Comparison of ENCODE assay signal across 32 mouse cellular contexts in the genomic region with DNA sequence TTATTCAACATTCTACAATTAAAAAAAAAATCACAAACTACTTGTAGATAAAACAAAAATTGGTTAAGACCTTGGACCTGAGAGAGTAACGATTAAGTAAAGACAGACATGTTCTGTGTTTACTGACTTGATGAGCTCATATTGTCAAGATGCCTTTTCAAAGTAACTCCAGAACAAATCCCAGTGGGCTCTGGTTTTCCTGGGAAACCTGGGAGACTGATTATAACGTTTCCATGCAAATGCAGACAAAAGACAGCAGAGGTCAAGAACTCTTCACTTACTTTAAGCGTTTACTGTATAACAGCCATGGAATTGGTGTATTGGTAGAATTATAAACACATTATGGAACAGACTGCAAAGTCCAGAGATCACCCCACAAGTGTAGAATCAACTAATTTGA.
"Had no signal": no experiment of that assay in that cellular context is flagged by ENCODE, and none has a peak within 500 bp of the region (broad histone marks: within the 10 kb centered on the region; RNA-seq: fewer than 3 reads in every experiment).

No protein-coding gene starts in this region.

- H3K4me1 ChIP-seq: limb, embryonic 12.5 days; limb, embryonic 15.5 days; lung, embryonic 15.5 days; megakaryocyte, embryonic 14.5 days; midbrain, embryonic 12.5 days; midbrain, embryonic 13.5 days; midbrain, embryonic 15.5 days; neural tube, embryonic 12.5 days had no signal

- H3K36me3 ChIP-seq: limb, embryonic 12.5 days; limb, embryonic 13.5 days; liver, embryonic 15.5 days; lung, embryonic 15.5 days; midbrain, embryonic 15.5 days; neural tube, embryonic 12.5 days had no signal

- ATAC-seq: liver, embryonic 12.5 days; liver, postnatal 0 days; lung, postnatal 0 days; midbrain, embryonic 13.5 days; midbrain, embryonic 15.5 days; midbrain, embryonic 16.5 days had no signal

- H3K4me2 ChIP-seq: limb, embryonic 12.5 days; limb, embryonic 13.5 days; limb, embryonic 15.5 days; liver, embryonic 11.5 days; liver, embryonic 12.5 days; liver, embryonic 13.5 days; liver, embryonic 15.5 days; lung, embryonic 14.5 days; lung, embryonic 15.5 days; midbrain, embryonic 11.5 days; midbrain, embryonic 12.5 days; midbrain, embryonic 13.5 days; midbrain, embryonic 15.5 days; neural tube, embryonic 12.5 days had no signal

- H3K4me3 ChIP-seq: limb, embryonic 10.5 days; limb, embryonic 12.5 days; limb, embryonic 13.5 days; limb, embryonic 15.5 days; liver, embryonic 12.5 days; liver, embryonic 13.5 days; liver, embryonic 15.5 days; lung, embryonic 15.5 days; megakaryocyte, embryonic 14.5 days; midbrain, embryonic 10.5 days; midbrain, embryonic 12.5 days; midbrain, embryonic 13.5 days; midbrain, embryonic 15.5 days; myocyte; neural tube, embryonic 12.5 days had no signal

- DNase-seq: left cerebral cortex, postnatal 4 days; liver; liver, embryonic 13.5 days; liver, postnatal 0 days; lung, adult 18-20 months; lung, adult 2 months; lung, embryonic 14.5 days; lung, postnatal 10 days; lung, postnatal 14 days; lung, postnatal 36 days; lung, postnatal 4 days; midbrain, embryonic 14.5 days had no signal

- H3K27me3 ChIP-seq: limb, embryonic 12.5 days; limb, embryonic 13.5 days; limb, embryonic 15.5 days; liver, embryonic 12.5 days; liver, embryonic 13.5 days; liver, embryonic 15.5 days; lung, embryonic 15.5 days; megakaryocyte, embryonic 14.5 days; midbrain, embryonic 12.5 days; midbrain, embryonic 13.5 days; midbrain, embryonic 15.5 days; neural tube, embryonic 12.5 days had no signal

- H3K27ac ChIP-seq: limb, embryonic 10.5 days; limb, embryonic 12.5 days; limb, embryonic 13.5 days; limb, embryonic 15.5 days; liver, embryonic 12.5 days; liver, embryonic 13.5 days; liver, embryonic 14.5 days; liver, embryonic 15.5 days; lung, embryonic 15.5 days; macrophage; midbrain, embryonic 10.5 days; midbrain, embryonic 12.5 days; midbrain, embryonic 13.5 days; midbrain, embryonic 15.5 days; neural tube, embryonic 12.5 days had no signal

- H3K9me3 ChIP-seq: limb, embryonic 10.5 days; limb, embryonic 13.5 days; limb, embryonic 15.5 days; liver, embryonic 12.5 days; liver, embryonic 13.5 days; liver, embryonic 15.5 days; lung, embryonic 15.5 days; midbrain, embryonic 12.5 days; midbrain, embryonic 13.5 days; midbrain, embryonic 15.5 days; neural tube, embryonic 12.5 days had no signal

- H3K9ac ChIP-seq: limb, embryonic 12.5 days; limb, embryonic 13.5 days; limb, embryonic 15.5 days; liver, embryonic 12.5 days; liver, embryonic 13.5 days; liver, embryonic 14.5 days; liver, embryonic 15.5 days; liver, postnatal 0 days; lung, embryonic 14.5 days; lung, embryonic 15.5 days; midbrain, embryonic 12.5 days; midbrain, embryonic 13.5 days; midbrain, embryonic 15.5 days; neural tube, embryonic 12.5 days had no signal
